Mouse (Mus musculus): Measurements from ENCODE around the gene Cfap126.

- TF ChIP-seq CTCF (IDR thresholded peaks at IDR 0.05; ENCODE audit: borderline replicate concordance, insufficient read depth, low read length): no peak
- TF ChIP-seq POLR2A (IDR thresholded peaks at IDR 0.05; ENCODE audit: low read depth, low read length): no peak
Measured at GRCm38 (mm10) chr1:171122932-171123331, 9.2 kb downstream of the Cfap126 start.
